Mouse (Mus musculus) cerebellum, postnatal 4 days (tissue): Measurements from ENCODE around the gene Scgb2b21.
"Not testable (repeated sequence)": the region's sequence is repeated elsewhere in the genome, so short reads cannot be mapped to it uniquely, and the experiment has no call there.

ENCODE experiments used
- DNase-seq, 2 experiments: peaks; one replicate each; pipeline ENCODE4 v3.0.0; 2022; ENCODE audit warnings: low spot score in 2 of 2, mixed read lengths in 1 of 2

The Scgb2b21 gene

GRCm38 (mm10) chr7:33520358-33520757, at the start of gene Scgb2b21:
Gene Scgb2b21 (minus strand): TSS chr7:33520458.
- no peak for DNase-seq

- DNase-seq: not testable (repeated sequence)
Measured at GRCm38 (mm10) chr7:33543420-33543819, 23.2 kb upstream of the Scgb2b21 start.
